Mouse (Mus musculus) layer of hippocampus, adult 9-11 months (tissue): ENCODE measurements around the gene Zbtb2.

Experiments
- DNase-seq: peaks from one replicate; pipeline ENCODE4 v3.0.0; 2022

Zbtb2 gene

DNA sequence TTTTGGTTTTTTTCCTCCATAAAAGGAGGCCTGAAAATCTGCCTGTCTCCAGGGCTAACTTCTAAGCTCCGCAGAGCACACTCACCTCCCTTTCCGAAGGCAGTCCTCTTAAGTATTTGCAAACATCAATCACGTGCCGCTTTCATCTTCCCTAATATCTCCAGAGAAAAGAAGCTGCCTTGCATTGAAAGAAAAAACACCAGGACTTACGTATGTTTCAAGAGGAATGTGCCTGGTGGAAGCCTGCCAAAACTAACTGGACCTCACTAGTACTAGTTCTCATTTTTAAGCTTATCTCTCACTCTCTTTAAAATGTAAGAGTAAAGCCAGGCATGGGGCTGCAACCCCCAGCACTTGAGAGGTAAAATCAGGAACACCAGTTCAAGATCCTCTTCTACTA lies 62.3 kb downstream of the Zbtb2 start:
- no peak for DNase-seq

DNA sequence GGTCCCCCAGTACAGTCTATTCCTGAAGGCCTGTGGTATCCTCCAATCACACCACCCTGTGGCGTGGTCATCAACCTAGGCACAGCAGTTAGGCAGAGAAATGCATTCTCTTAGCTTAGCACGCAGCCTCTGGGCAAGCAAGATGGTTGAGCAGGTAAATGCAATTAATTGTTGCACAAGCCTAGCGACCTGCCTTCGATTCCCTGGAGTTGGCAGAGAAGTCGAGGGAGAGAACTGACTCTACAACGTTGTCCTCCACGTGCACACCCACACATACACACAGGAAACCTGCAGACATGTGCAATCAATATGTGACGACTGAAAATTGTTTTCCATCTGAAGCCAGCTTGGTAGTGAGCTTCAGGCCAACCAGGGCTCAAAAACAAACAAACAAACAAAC lies 64.0 kb downstream of the Zbtb2 start:
- no peak for DNase-seq
